ENCODE assay signal across 24 mouse cellular contexts in genomic region chr11:52386892-52387291, GRCm38 (mm10).
"Had no signal": no experiment of that assay in that cellular context is flagged by ENCODE, and none has a peak within 500 bp of the region (broad histone marks: within the 10 kb centered on the region; RNA-seq: fewer than 3 reads in every experiment).

No protein-coding gene starts in this region.

- H3K4me2 ChIP-seq: hindbrain, embryonic 14.5 days; intestine, embryonic 15.5 days; limb, embryonic 12.5 days; liver, embryonic 11.5 days; liver, embryonic 13.5 days; liver, embryonic 15.5 days had no signal

- H3K4me1 ChIP-seq: intestine, embryonic 15.5 days; limb, embryonic 10.5 days; limb, embryonic 12.5 days; liver, embryonic 13.5 days; liver, embryonic 15.5 days had no signal

- ATAC-seq: hindbrain, embryonic 16.5 days; inflammation-experienced regulatory T-cells, adult 6 months; intestine, embryonic 15.5 days; intestine, postnatal 0 days; liver, postnatal 0 days had no signal

- H3K27ac ChIP-seq: heart, adult 2 months; hindbrain, embryonic 14.5 days; intestine, embryonic 15.5 days; layer of hippocampus, adult 2 months; left cerebral cortex, adult 2 months; limb, embryonic 10.5 days; limb, embryonic 12.5 days; liver, embryonic 13.5 days; liver, embryonic 15.5 days had no signal

- H3K27me3 ChIP-seq: intestine, embryonic 15.5 days; limb, embryonic 12.5 days; liver, embryonic 13.5 days; liver, embryonic 15.5 days had no signal

- DNase-seq: gastrocnemius, postnatal 14 days; gastrocnemius, postnatal 36 days; heart, adult 11 months; heart, adult 2 months; heart, postnatal 10 days; kidney, adult 18-20 months; kidney, adult 8-10 months; kidney, postnatal 10 days; kidney, postnatal 25 days; kidney, postnatal 4 days; liver; liver, embryonic 13.5 days; liver, postnatal 0 days had no signal

- H3K9ac ChIP-seq: hindbrain, embryonic 14.5 days; intestine, embryonic 15.5 days; limb, embryonic 12.5 days; liver, embryonic 13.5 days; liver, embryonic 15.5 days; liver, postnatal 0 days had no signal

- H3K9me3 ChIP-seq: intestine, embryonic 15.5 days; limb, embryonic 10.5 days; limb, embryonic 12.5 days; liver, embryonic 13.5 days; liver, embryonic 15.5 days had no signal

- H3K4me3 ChIP-seq: heart, adult 2 months; intestine, embryonic 15.5 days; layer of hippocampus, adult 2 months; left cerebral cortex, adult 2 months; limb, embryonic 10.5 days; limb, embryonic 12.5 days; liver, embryonic 13.5 days; liver, embryonic 15.5 days had no signal
